Mouse (Mus musculus) intestine, embryonic 16.5 days (tissue): Measurements from ENCODE around the gene Cfap61. TPM values are rescaled to one million over a fixed set of nuclear protein-coding genes. Genes with fewer than 3 reads are reported as not detected.
A peak's percentile ranks its signal among the peaks of the same experiment; 100 is the strongest.

Experiments used
- ATAC-seq: fragments of 200-750 bp; cut with Nextera tagmentation; 2 replicates; pipeline ENCODE4 v1.8.0; 2017; ENCODE audit warnings: moderate TSS enrichment, moderate library complexity
- H3K27ac ChIP-seq: fragments of 300-500 bp; sonication (generic); 2 replicates; pipeline ENCODE4 v1.5.1; 2014; ENCODE audit warnings: mild to moderate bottlenecking, low read length
- H3K27me3 ChIP-seq: fragments of 300-500 bp; sonication (generic); replicated peaks from 2 replicates; pipeline ENCODE4 v1.6.1; 2014; ENCODE audit warnings: low read length, control low read depth, mixed read lengths; ENCODE audit not compliant: control insufficient read depth, insufficient read depth
- H3K36me3 ChIP-seq: fragments of 300-500 bp; sonication (generic); 2 replicates; pipeline ENCODE4 v1.6.1; 2014; ENCODE audit warnings: low read length, control low read depth; ENCODE audit not compliant: control insufficient read depth, insufficient read depth
- H3K4me1 ChIP-seq: fragments of 300-500 bp; sonication (generic); 2 replicates; pipeline ENCODE4 v1.6.1; 2014; ENCODE audit warnings: low read length, control low read depth, mixed read lengths; ENCODE audit not compliant: control insufficient read depth, insufficient read depth
- H3K4me2 ChIP-seq: fragments of 300-500 bp; sonication (generic); 2 replicates; pipeline ENCODE4 v1.6.1; 2014; ENCODE audit warnings: low read depth, low read length, control low read depth
- H3K4me3 ChIP-seq: fragments of 300-500 bp; sonication (generic); 2 replicates; pipeline ENCODE4 v1.5.1; 2014; ENCODE audit warnings: mild to moderate bottlenecking, low read length
- H3K9ac ChIP-seq: fragments of 300-500 bp; sonication (generic); 2 replicates; pipeline ENCODE4 v1.6.1; 2014; ENCODE audit warnings: low read depth, low read length
- H3K9me3 ChIP-seq: fragments of 300-500 bp; sonication (generic); 2 replicates; pipeline ENCODE4 v1.6.1; 2016; ENCODE audit warnings: low read length, control low read depth; ENCODE audit not compliant: control insufficient read depth
- WGBS: fragments of 180-500 bp; shearing (Covaris S2); extraction: QIAGEN DNeasy Blood & Tissue Kit; methylation state at CpG from one replicate; pipeline ENCODE4 v1.1.7; 2014; 5-methylcytosine and 5-hydroxymethylcytosine counted together
- polyA plus RNA-seq: library from polyadenylated mRNA; unstranded; fragments of >200 nt; fragmentation: Nextera tagmentation; extraction: Ambion mirVana; gene quantifications from 2 replicates; pipeline ENCODE4 v1.2.1, GENCODE M21; 2015

The Cfap61 gene
- polyA plus RNA-seq, 1 experiment from 2014 or later, result 0.51 TPM

- no peak overlapping the region for H3K9ac ChIP-seq
- H3K36me3 ChIP-seq, result no peaks in the 10 kb centered on the region
- H3K27ac ChIP-seq, result no peak overlapping the region
- H3K9me3 ChIP-seq, result no peaks in the 10 kb centered on the region
- ATAC-seq, result no peak
- H3K4me3 ChIP-seq, result no peak overlapping the region
- 85% methylated on average over 1 of the region's 1 CpGs for WGBS
- H3K27me3 ChIP-seq, result no peaks in the 10 kb centered on the region
- no peak overlapping the region for H3K4me2 ChIP-seq
- H3K4me1 ChIP-seq, result 0 out of 2 replicates have a peak, but pooled peaks cover 2% of the 10 kb centered on the region
Measured at GRCm38 (mm10) chr2:146087411-146087810, 152.8 kb downstream of the Cfap61 start.

- Histone ChIP-seq H3K4me2 (0 out of 2 replicates have a peak overlapping the region, but pooled peaks have one; percentile 0), H3K4me1 (0 out of 2 replicates have a peak, but pooled peaks cover 2% of the 10 kb centered on the region), H3K9ac (no peak overlapping the region), H3K27ac (no peak overlapping the region), H3K36me3 (no peaks in the 10 kb centered on the region), H3K9me3 (no peaks in the 10 kb centered on the region), H3K4me3 (no peak overlapping the region), H3K27me3 (no peaks in the 10 kb centered on the region)
- WGBS, result 29% methylated on average over 6 of the region's 6 CpGs
- peak; percentile 92 for ATAC-seq
Measured at GRCm38 (mm10) chr2:146089157-146089692, 154.6 kb downstream of the Cfap61 start.

GRCm38 (mm10) chr2:146097532-146097931 is 162.9 kb downstream of the Cfap61 start:
- no peaks in the 10 kb centered on the region for H3K9me3 ChIP-seq
- no peak overlapping the region for H3K9ac ChIP-seq
- 93% methylated on average over 5 of the region's 5 CpGs for WGBS
- ATAC-seq, result no peak
- H3K4me1 ChIP-seq, result no peaks in the 10 kb centered on the region
- no peak overlapping the region for H3K4me3 ChIP-seq
- H3K27me3 ChIP-seq, result no peaks in the 10 kb centered on the region
- H3K4me2 ChIP-seq, result no peak overlapping the region
- no peaks in the 10 kb centered on the region for H3K36me3 ChIP-seq
- no peak overlapping the region for H3K27ac ChIP-seq

GRCm38 (mm10) chr2:146098853-146099717 is 164.5 kb downstream of the Cfap61 start:
- H3K4me1 ChIP-seq, result no peaks in the 10 kb centered on the region

GRCm38 (mm10) chr2:146099838-146100237 is 165.3 kb downstream of the Cfap61 start:
- Histone ChIP-seq H3K9me3 (no peaks in the 10 kb centered on the region), H3K27me3 (no peaks in the 10 kb centered on the region), H3K4me2 (no peak overlapping the region), H3K9ac (no peak overlapping the region), H3K4me3 (no peak overlapping the region), H3K4me1 (no peaks in the 10 kb centered on the region), H3K36me3 (no peaks in the 10 kb centered on the region), H3K27ac (no peak overlapping the region)
- ATAC-seq, result no peak
- 87% methylated on average over 3 of the region's 3 CpGs for WGBS

More at GRCm38 (mm10) chr2:146098853-146099717, 164.5 kb downstream of the Cfap61 start:
- H3K9ac ChIP-seq, result no peak overlapping the region
- H3K27ac ChIP-seq, result no peak overlapping the region
- no peaks in the 10 kb centered on the region for H3K9me3 ChIP-seq
- no peak overlapping the region for H3K4me3 ChIP-seq
- H3K27me3 ChIP-seq, result no peaks in the 10 kb centered on the region
- no peak overlapping the region for H3K4me2 ChIP-seq
- no peaks in the 10 kb centered on the region for H3K36me3 ChIP-seq
- peak; percentile 72 for ATAC-seq
- WGBS, result 59% methylated on average over 16 of the region's 16 CpGs

GRCm38 (mm10) chr2:146100489-146101060 is 166.0 kb downstream of the Cfap61 start:
- H3K9ac ChIP-seq, result no peak overlapping the region
- H3K9me3 ChIP-seq, result no peaks in the 10 kb centered on the region
- no peaks in the 10 kb centered on the region for H3K27me3 ChIP-seq
- no peaks in the 10 kb centered on the region for H3K4me1 ChIP-seq
- no peak for ATAC-seq
- H3K36me3 ChIP-seq, result no peaks in the 10 kb centered on the region
- H3K4me2 ChIP-seq, result no peak overlapping the region
- no peak overlapping the region for H3K4me3 ChIP-seq
- no peak overlapping the region for H3K27ac ChIP-seq
- WGBS, result 87% methylated on average over 10 of the region's 10 CpGs

- no peaks in the 10 kb centered on the region for H3K27me3 ChIP-seq
- H3K4me1 ChIP-seq, result no peaks in the 10 kb centered on the region
- H3K4me2 ChIP-seq, result no peak overlapping the region
- 78% methylated on average over 3 of the region's 3 CpGs for WGBS
- H3K9me3 ChIP-seq, result no peaks in the 10 kb centered on the region
- no peaks in the 10 kb centered on the region for H3K36me3 ChIP-seq
- no peak overlapping the region for H3K27ac ChIP-seq
- no peak overlapping the region for H3K4me3 ChIP-seq
- H3K9ac ChIP-seq, result no peak overlapping the region
- no peak for ATAC-seq
Measured at GRCm38 (mm10) chr2:146102600-146102999, 168.0 kb downstream of the Cfap61 start.

- WGBS, result 74% methylated on average over 6 of the region's 6 CpGs
- no peaks in the 10 kb centered on the region for H3K27me3 ChIP-seq
- no peak for ATAC-seq
Measured at GRCm38 (mm10) chr2:146105341-146105740, 170.8 kb downstream of the Cfap61 start.

GRCm38 (mm10) chr2:146107980-146108379 is 173.4 kb downstream of the Cfap61 start:
- no peaks in the 10 kb centered on the region for H3K27me3 ChIP-seq
- H3K4me2 ChIP-seq, result no peak overlapping the region
- ATAC-seq, result no peak
- H3K4me1 ChIP-seq, result no peaks in the 10 kb centered on the region
- no peak overlapping the region for H3K27ac ChIP-seq
- no peaks in the 10 kb centered on the region for H3K36me3 ChIP-seq
- no peaks in the 10 kb centered on the region for H3K9me3 ChIP-seq
- no peak overlapping the region for H3K4me3 ChIP-seq
- H3K9ac ChIP-seq, result no peak overlapping the region
- 81% methylated on average over 4 of the region's 4 CpGs for WGBS

More at GRCm38 (mm10) chr2:146105341-146105740, 170.8 kb downstream of the Cfap61 start:
- Histone ChIP-seq H3K27ac (no peak overlapping the region), H3K4me2 (no peak overlapping the region), H3K9ac (no peak overlapping the region), H3K9me3 (no peaks in the 10 kb centered on the region), H3K4me3 (no peak overlapping the region), H3K4me1 (no peaks in the 10 kb centered on the region), H3K36me3 (no peaks in the 10 kb centered on the region)
